Mouse (Mus musculus) C2C12 (cell line): ENCODE data around the gene Gnaq.

Experiments used
- CEBPB ChIP-seq: IDR thresholded peaks from one replicate; pipeline ENCODE4 v1.6.1; 2011; ENCODE audit warnings: low read depth, mild to moderate bottlenecking, control low read depth, moderate library complexity
- CTCF ChIP-seq: IDR thresholded peaks from one replicate; pipeline ENCODE4 v1.5.1; 2011; ENCODE audit not compliant: control insufficient read depth, insufficient read depth, insufficient read length
- FOSL1 ChIP-seq: IDR thresholded peaks from one replicate; pipeline ENCODE4 v1.8.0; 2011; ENCODE audit warnings: mild to moderate bottlenecking, low read length; ENCODE audit not compliant: poor library complexity, insufficient read depth, severe bottlenecking
- MAX ChIP-seq: IDR thresholded peaks from one replicate; pipeline ENCODE4 v1.6.1; 2011; ENCODE audit warnings: mild to moderate bottlenecking, control low read depth
- MYOD1 ChIP-seq: IDR thresholded peaks from one replicate; pipeline ENCODE4 v1.6.1; 2011; ENCODE audit warnings: low read depth; ENCODE audit not compliant: control insufficient read depth, insufficient read length
- USF1 ChIP-seq: IDR thresholded peaks from one replicate; pipeline ENCODE4 v1.6.1; 2011; ENCODE audit warnings: low read depth, mild to moderate bottlenecking, control low read depth, moderate library complexity

DNA sequence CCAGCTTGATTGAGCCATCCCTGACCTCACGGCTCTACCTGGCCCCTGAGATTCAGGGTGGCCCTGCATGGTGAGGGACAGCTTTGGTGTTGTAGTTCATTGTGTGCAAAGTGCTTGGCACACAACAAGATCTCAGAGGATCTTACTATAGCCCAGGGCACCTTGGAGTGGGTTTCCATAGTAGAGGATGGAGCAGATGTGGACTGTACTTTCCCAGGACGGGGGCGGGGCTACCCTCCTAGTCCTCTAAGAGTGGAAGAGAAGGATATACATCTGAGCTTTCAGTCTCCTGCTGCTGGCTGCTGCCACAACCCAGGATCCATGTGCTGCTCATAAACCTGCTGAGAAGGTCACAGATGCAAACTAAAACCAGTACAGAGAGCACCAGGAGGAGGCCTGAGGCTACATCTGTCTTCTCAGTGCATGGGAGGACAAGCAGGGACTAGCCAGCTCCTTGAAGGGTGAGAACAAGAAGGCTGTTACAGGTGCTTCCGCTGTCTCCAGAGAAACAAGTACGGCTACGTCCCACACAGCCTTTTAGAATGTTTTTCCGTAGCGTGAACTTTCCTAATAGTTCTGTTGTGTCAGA, 44.6 kb downstream of the Gnaq start:
- TF ChIP-seq CTCF (no peak), FOSL1 (no peak), MYOD1 (no peak), USF1 (no peak), CEBPB (no peak), MAX (no peak)
